Mouse (Mus musculus): ENCODE measurements around the gene Ndufa13.
A peak's percentile ranks its signal among the peaks of the same experiment; 100 is the strongest.

Gene Ndufa13

DNA sequence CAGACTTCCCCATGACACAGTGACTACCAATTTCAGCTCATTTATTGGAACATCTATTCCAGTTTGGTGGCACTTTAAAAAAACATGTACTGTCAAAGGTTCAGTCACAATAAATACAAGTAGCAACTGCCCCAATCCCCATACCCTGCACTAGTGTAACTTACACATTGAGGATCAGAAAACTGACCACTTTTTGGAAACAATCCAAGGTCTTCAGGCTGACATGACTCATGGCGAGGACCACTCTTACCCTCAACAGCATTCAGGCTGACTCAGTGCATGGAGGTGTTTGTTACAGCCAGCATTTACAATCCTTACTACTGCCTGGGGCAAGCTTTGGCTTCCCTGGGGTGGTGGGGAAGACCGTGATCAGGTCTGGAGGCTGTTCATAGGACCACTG, 4.7 kb upstream of the Ndufa13 start:
- no peak for DNase-seq (ENCODE audit: low read depth)

DNA sequence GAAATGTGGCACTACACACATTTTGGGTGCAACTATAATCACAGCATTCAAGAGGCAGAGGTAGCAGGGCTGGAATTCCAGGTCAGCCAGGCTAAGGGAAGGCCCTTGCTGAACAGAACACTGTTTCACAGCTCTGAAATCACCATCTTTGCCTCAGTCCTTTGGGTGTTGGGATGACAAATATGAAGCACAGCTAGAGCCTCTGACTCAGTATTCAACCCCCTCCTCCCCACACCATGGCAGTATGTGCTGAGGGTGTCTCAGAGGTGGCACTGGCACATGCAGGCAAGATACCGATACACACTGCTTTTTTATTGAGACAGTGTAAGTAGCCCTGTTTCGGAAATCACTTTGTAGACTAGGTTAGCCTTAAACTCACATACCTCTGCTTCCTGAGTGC, 3.9 kb upstream of the Ndufa13 start:
- DNase-seq (ENCODE audit: low read depth), result no peak

DNA sequence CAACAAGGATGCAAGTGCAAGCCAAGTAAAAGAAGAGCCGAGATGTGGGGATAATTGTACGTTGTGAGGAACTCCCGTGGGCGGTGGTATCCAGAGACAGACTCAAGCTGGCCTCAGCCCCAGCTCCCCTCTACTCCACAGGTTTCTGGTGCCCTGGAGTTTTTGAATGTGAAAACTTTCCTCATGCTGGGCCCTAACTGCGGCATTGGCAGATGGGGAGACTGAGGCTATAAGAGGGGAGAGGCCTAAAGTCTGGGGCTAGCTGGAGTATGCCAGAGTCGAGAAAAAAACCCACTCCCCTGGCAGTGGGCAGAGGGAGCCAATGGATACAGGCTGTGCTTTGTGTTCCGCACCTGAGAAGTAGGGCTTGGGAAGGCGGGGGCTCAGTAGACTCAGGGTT, 1.7 kb upstream of the Ndufa13 start:
- no peak for DNase-seq (ENCODE audit: low read depth)

DNA sequence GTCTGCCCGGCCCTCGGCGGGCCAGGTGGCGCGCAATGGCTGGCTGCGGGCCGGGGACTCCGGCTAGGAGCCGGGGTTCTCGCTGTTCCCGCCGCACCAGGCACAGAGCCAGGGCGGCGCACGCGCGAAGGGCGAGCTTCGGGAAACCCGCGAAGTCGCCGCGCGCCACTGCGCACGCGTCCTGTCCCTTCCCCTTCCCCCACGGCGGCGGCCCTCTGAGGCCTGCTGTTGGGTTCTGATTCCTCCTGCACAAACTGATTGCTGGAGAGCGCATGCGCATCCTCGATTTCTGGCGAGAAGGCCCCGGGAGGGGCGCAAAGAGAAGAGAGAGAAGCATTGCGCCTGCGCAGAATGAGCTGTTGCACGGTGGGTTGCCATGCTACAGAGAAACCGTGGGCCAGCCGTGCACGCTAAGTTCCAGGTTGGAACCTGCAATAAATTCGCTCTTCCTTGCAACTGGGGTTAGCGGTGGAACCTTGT, 745 bp upstream of the Ndufa13 start:
- DNase-seq (ENCODE audit: low read depth), result peak; percentile 96

DNA sequence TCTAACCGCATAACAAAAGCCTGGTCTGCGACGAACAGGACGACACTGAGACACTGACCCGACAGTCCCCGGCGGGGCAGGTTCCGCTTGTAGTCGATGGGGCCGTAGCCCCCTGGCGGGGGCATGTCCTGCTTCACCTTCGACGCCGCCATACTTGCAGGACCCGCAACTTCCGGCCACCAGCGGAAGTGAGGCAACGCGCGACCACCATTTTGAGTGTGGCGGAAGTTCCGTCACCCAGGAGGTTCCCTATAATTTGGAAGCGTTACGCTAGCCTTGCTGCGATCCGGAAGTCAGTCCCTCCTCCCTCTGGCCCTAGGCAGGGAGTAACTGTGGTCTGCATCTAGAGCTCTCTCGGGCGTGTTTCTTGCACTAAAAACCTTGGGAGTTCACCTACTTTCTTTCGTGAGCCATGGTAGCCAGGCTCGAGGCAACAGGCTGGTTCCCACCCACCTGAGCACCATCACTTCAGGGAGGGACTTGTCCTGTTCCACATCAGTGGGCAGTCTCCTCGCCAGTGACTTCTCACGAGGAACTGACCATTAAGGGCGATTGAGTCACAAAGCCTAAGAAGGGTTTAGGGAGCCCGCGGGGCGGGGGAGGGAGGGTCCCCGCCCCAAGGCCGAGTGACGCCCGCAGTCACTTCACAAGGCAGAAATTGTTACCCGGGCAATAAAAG, 735 bp downstream of the Ndufa13 start:
- peak; percentile 97 for DNase-seq (ENCODE audit: low read depth)

DNA sequence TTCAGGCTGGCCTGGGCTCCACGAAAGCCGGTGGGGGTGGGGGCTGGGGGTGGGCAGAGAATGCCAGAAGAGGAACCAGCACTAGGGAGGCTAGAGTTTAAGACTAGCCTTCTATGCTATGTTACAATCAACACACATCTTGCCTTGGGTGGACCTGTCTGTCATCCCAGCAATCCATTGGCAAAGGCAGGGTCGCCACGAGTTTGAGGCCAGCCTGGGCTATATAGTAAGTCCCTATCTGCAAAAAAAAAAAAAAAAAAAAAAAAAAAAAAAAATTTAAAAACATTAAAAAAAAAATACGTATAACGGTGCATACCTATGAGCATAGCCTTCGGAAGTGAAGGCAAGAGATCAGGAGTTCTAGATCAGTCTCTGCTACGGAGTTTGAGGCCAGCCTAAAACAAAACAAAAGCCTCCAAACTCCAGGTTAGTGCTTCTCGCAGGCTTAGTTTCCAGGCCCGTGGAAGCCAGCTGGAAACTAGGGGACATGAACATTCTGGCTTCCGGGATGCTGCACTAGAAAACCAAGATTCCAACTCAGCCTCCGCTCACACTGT, 1.4 kb downstream of the Ndufa13 start:
- DNase-seq (ENCODE audit: low read depth), result no peak

DNA sequence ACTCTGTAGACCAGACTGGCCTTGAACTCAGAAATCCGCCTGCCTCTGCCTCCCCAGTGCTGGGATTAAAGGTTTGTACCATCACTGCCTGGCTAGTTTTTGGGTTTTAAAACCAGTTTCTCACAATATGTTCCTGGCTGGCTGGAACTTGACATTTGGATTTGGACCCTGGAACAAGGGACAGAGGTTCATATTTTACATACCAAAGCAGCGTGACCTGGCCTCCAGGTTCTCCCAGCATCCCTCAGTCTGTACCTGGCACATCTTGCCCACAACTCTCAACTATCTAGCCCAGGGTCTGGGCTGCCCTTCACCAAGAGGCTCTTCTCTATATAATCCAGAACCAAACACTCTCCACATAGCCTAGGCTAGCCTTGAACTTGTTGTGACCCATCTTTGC, 2.5 kb downstream of the Ndufa13 start:
- DNase-seq (ENCODE audit: low read depth), result no peak

DNA sequence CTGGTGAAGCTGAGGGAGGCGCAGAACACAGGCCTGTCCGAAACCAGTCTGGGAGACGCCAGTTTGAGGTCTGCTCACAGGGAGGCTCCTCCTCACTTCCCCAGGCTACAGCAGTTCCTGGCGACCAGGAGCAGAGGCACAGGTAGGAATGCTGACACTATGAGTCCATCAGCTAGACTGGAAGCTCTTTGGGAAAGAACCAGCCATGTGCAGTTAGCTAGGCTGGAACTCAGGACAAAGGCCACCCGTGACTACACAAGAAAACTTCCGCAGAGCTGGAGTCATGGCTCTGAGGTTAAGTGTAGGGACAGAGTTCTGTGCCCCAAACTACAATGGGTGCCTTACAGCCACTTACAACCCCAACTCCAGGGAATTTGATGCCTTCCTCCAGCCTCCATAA, 4.5 kb downstream of the Ndufa13 start:
- DNase-seq (ENCODE audit: low read depth), result no peak

DNA sequence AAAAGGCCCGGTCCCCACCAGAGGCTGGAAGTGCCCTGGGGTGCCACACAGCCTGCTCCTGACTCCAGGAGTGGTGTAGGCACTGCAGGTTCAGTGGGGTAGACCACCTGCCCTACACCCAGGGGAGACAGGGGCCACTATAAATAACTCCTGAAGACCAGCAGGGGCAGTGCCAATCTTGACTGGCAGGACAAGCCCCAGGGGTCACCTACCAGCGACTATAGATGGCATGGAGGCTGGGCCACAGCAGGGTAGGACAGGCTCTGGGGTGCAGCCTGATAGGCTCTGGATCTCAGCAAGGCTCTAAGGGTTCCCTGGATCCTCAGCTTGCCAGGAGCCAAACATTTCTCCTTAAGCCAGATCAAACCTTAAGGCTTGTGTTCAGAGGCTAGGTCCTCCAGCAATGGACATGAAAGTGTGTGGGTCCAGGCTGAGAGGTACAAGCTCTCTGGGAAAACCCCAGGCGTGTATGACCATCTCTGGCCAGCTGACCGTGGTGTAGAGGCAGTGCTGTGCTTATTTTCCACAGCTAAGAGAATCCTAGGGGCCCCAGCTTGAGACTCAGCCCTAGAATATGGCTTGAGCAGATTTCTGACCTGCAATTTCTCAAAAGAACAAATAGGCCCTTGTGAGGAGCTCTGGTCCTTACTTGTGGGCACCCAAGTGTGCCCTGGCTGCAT, 6.4 kb downstream of the Ndufa13 start:
- no peak for DNase-seq (ENCODE audit: low read depth)

DNA sequence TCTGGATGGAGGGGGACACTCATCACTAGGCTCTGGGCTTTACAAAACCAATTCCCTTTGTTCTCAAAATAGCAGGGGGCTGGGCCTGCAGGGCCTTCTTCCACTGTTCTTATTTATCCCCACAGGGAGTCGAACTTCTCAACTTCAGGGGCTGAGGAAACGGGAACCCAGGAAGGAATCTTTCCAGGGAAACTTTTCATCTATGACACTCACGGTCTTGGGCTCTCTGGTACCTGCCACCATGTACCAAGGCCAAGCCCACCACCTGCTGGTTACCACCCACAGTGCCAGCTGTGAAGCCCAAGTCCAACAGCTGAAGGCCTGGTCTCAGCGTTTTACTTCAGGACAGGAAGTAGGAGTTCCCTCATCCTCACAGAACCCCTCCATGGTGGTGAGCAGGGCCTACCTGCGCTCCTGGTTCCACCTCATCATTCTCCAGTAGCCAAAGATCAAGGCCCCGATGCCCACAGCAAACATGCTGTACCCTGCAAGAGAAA, 7.5 kb downstream of the Ndufa13 start:
- DNase-seq (ENCODE audit: low read depth), result no peak

DNA sequence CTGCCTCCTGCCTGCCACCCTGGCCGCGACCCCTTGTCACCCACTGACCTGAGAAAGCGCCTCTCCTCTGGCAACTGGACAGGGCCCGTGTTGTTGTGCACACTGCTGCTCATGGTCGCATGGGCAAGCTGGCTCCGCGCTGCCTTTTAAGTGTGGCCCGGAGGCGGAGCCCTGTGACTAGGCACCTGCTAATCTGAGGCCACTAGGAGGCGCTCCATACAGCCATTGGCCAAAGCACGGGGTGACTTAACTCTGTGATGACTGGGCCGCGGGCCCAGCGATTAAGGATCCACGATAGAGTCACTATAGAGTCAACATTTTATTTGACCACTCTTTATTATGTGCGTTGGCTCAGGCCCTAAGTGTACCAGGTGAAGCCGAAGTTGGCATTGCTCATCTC, 8.5 kb downstream of the Ndufa13 start:
- DNase-seq (ENCODE audit: low read depth), result no peak

DNA sequence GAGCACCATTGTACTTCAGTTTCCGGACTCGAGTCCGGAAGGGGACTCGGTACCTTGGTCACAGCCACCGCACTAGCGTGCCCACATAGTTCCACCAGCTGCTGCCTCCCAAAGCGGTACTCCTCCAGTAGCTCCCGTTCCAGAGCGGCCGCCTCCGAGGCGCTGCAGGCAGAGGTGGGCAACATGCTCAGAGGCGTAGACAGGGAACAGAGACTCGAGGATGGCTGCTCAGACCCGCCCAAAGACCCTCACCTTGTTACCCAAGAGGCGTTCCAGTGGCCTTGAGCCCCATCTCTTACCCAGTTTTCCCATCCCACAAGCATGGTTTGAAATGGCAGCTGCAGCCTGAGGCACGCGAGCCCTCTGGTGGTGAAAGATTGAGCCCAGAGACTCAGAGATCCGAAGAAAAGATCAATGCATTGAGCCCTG, 11.5 kb downstream of the Ndufa13 start:
- DNase-seq (ENCODE audit: low read depth), result no peak

DNA sequence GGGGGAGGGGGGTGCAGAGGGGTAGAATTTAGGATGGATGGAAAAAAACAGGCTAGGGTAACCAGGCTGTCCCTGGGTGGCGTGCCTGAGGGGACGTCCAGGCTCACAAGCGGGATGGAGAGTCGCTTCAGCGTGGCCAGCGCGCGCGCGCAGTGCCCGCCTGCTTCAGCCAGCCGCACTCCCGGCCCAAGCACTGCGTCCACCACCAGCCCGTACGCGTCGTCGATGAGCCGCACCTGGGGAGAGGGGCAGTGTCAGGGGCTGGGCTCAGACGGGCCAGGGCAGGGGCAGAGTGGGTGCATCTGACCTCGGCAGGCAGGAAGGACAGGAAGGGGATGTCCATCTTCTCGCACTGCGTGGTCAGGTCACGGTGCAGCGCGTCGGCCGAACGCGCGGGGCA, 13.5 kb downstream of the Ndufa13 start:
- DNase-seq (ENCODE audit: low read depth), result no peak

DNA sequence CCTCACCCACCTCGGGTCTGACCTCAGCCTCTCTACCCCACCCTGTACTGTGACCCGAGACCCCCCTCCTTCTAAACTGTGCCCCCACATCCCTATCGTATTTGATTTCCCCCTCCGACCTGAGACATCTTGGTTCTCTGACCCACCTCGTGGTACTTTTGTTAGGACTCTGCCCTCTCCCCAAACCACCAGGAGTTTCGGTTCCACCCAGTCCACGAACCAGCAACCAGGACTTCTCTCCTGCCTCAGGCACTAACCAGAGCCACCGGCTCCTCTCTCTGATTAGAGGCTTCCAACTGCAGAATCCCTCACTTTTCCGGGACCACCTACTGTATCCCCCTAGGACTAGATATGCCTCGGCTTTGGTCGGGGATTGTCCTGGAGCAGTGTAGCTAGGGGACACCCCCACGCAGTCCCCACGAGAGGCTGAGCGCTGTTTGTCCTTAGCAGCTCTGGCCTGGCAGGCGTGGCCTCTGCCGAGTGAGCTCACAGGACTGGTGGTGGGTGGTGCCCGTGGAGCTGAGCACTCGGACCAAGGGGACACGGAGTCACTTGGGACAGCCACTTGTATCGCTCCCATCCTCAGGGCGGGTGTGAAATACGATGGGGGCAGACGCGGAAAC, 14.0 kb downstream of the Ndufa13 start:
- DNase-seq (ENCODE audit: low read depth), result no peak

DNA sequence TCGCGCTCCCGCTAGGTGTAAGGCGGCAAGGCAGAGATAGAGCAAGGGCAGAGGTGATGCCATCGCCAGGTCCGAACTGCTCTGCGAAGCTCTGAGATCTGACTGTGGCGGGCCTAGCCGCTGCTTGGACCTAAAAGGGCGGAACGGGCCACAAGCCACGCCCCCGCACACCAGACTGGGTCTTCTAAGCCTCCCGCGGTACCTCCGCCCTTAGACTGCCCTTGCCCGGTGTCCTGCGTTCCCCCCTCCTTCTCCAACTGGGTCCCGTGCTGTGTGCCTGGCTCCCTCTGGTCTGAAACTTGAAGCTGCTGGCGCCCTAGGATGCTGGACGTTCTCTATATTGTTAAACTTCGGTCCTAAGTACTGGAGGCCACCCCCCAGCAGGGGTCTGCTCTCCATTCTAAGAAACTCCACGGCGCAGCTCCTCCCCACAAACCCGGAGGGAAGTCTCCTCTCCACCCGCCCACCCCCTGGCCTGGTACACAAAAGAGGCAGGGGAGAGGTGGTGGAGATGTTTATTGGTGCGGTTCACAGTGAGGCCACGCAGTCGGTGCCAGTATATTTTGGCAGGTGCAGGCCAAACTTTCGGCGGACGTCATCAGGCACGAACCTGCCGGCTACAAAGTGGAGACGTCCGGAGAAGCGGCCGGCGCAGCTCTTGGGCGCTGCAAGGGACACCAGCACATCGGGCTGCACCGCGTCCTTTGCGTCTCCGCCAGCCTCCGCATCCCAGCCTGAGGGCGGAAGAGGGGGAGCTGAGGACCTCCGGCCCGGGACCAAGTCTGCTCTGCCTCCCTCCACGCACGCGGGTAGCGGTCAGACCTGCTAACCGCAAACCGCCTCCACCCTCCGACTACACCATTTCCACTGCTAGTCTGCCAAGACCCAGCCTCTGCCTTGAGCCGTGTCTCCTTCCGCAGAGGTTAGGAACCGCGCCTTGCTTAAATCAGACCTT, 14.8 kb downstream of the Ndufa13 start, which contains the start of gene Cilp2:
Gene Cilp2 (minus strand): TSS at position 399 of the 955 bp plus-strand sequence.
- no peak for DNase-seq (ENCODE audit: low read depth)

DNA sequence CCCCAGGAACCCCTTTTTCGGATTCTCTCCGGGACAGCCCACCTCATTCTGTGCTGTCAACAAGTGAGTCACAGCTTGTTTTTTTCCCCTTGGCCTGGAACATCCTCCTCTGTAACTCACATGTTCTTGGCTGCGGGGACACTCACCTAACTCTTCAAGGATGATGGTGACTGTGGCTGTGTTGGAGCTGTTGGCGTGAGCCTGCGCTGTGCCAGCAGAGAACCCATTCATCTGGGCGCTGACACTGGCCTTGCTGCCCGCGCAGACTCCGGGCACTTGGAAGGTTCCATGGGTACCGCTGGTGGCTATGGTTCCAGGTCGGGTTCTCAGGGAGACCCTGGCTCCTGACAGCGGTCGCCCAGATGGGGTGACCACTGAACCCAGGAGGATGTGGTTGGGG, 18.2 kb downstream of the Ndufa13 start:
- no peak for DNase-seq (ENCODE audit: low read depth)

DNA sequence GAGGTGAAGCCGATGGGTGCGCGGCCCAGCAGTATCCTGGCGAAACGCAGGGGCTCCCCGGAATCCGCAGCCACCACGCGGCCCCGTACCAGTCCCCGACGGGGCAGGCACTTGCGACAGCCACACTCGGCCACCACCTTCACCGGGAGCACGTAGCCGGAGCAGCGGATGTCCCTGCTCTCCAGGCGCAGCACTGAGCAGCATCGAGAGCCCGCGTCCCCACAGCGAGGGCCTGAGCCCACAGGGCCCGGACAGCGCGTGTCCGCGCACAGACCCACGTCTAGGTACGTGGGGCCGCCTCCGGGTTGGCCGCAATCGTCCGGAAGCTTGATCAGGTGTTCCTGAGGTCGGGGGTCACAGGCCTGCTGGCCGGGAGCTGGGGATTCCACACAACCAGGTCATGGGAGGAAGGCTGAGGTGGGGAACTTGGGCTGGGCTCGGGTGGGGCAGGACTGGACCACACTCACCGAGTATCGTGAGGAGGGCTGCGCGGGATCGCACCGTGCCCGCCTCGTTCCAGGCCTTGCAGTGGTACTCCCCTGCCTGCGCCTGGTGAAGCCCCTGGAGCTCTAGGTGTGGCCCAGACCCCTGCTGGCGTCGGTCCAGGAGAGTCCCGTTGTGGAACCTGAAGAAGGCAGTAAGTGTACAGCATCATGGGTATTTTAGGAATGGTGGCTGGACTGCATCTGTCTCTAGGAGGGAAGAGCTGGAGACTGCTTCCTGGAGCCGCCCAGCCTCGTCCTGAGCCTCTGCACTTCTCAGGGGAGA, 19.3 kb downstream of the Ndufa13 start:
- no peak for DNase-seq (ENCODE audit: low read depth)

DNA sequence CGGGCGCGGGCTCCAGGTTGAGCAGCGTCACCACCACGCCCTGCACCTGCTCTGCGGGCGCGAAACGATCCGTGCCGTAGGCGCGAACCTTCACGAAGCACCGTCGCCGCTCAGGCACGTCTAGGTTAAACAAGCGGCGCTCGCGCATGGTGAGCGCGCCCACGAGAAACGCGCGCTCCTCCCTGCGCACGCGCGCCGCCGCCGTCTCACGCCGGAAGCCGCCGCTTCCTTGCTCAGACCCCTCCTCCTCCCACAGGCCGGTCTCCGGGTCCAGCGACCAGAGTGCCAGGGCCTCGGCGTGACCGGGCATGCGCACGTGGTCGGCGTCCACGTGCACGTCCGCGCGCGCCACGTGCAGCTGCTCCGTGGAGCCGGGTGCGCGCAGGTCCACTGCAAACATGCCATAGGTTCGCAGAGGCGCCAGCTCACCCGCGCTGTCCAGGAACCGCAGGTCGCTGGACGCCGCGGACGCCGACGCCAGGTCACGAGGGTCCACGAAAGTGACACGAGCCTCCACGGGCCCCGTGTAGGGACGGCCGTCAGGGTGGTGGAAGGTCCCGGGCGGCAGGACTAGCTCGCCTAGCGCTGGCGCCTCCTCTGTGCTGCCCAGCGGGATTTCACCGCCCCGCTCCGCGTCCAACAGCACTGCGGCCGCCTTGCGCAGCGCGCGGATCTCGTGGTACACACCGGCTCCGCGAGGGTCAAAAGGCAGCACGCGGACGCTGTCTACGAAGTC, 20.2 kb downstream of the Ndufa13 start:
- DNase-seq (ENCODE audit: low read depth), result no peak

DNA sequence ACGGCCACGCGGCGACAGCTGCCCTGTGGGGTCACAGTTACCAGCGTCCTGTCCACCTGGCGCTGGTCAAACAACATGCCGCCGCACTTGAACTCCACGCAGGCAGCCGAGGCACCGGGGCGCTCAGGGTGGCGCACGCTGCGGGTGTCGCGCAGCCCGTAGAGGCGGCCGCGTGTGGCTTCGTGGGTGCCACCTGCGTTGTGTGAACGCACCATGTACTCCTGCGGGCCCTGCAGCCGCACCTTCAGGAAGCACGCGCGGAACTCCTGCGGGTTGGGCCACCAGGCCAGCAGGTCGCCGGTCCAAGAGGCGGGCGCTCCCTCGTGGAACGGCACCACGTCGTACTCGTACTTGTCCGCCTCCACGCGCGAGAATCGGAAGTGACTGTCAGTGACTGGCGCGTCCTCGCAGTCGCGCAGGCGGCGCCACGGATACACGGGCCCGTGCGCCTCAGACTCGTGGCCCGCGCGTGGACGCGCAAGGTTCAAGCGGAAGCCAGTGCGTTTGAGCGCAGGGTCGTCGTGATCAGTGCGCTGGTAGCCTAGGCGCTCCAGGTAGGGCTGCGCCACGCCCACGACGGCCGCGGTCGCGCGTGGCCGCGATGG, 21.0 kb downstream of the Ndufa13 start:
- no peak for DNase-seq (ENCODE audit: low read depth)

DNA sequence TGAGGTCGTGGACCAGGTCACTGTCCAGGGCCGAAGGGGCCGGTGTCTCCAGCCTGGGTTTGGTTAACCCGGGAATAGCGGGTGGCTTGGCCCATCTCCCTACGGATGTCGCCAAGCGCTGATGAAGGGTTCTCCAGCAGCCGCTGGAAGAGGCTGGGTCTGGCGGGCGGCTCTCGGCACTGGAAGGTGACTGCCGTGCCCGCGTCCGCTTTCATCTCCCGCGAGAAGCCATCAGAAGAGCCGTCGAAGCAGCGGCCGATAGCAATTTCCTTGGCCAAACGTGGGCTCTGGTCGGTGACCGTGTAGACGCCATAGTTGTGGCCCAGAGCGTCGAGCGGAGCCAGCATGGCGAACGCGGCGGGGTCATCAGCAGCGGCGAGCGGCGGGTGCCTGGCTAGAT, 21.5 kb downstream of the Ndufa13 start:
- DNase-seq (ENCODE audit: low read depth), result no peak
